Mouse (Mus musculus) left cerebral cortex, adult 2 months (tissue): ENCODE results near the gene Ptpn4. TPM values are rescaled to one million over a fixed set of nuclear protein-coding genes. Genes with fewer than 3 reads are reported as not detected.
A peak's percentile ranks its signal among the peaks of the same experiment; 100 is the strongest.

ENCODE experiments used
- DNase-seq, 2 experiments: peaks; one replicate each; pipeline ENCODE4 v3.0.0; 2021 to 2022; ENCODE audit warnings: low spot score in 2 of 2, mixed read lengths in 1 of 2; ENCODE audit errors: extremely low spot score in 1 of 2
- H3K27ac ChIP-seq: fragments of 200-600 bp; 2 replicates; pipeline ENCODE4 v1.8.1; 2022
- H3K4me3 ChIP-seq: fragments of 200-600 bp; 2 replicates; pipeline ENCODE4 v1.8.1; 2022
- CTCF ChIP-seq: fragments of 200-600 bp; IDR thresholded peaks from 2 replicates; pipeline ENCODE4 v1.8.1; 2022; ENCODE audit warnings: antibody characterized with exemption, mild to moderate bottlenecking, moderate library complexity
- intact Hi-C: fragments of 180-260 bp; cut with DNase I; formaldehyde crosslinking; loops from one replicate; pipeline ENCODE4 v1.15.1; 2025
- total RNA-seq, 2 experiments: library from RNA; stranded (reverse); gene quantifications; 2 replicates each; pipeline ENCODE4 v1.2.3; 2021

Ptpn4 gene
- total RNA-seq, 2 experiments from 2014 or later = 86.6 to 93.4 TPM

GRCm38 (mm10) chr1:119666904-119667303, 170.5 kb downstream of the Ptpn4 start:
- Histone ChIP-seq H3K27ac (no peak overlapping the region), H3K4me3 (no peak overlapping the region)
- TF ChIP-seq CTCF = no peak
- no peak for DNase-seq
- intact Hi-C loops = no loop called here

- TF ChIP-seq CTCF = peak; percentile 39
- Histone ChIP-seq H3K27ac (no peak overlapping the region), H3K4me3 (no peak overlapping the region)
- DNase-seq = no peak
- intact Hi-C loops = no loop called here
Measured at GRCm38 (mm10) chr1:119654307-119654706, 183.1 kb downstream of the Ptpn4 start.

- intact Hi-C loops = no loop called here
- no peak for DNase-seq
- no peak for TF ChIP-seq CTCF
Measured at GRCm38 (mm10) chr1:119650386-119650785, 187.0 kb downstream of the Ptpn4 start.

GRCm38 (mm10) chr1:119649627-119650026, 187.8 kb downstream of the Ptpn4 start:
- intact Hi-C loops = no loop called here
- TF ChIP-seq CTCF = no peak

More at GRCm38 (mm10) chr1:119650386-119650785, 187.0 kb downstream of the Ptpn4 start:
- Histone ChIP-seq H3K27ac (no peak overlapping the region), H3K4me3 (no peak overlapping the region)

GRCm38 (mm10) chr1:119648205-119649111, 189.0 kb downstream of the Ptpn4 start, which contains the start of gene Epb41l5:
TSS of gene Epb41l5 (minus strand) at chr1:119649000.
- intact Hi-C loops = no loop called here
- Histone ChIP-seq H3K4me3 (peak within 1 kb of the TSS; percentile 77), H3K27ac (peak within 1 kb of the TSS; percentile 40; the same call in 1 of the 2 replicates)
- TF ChIP-seq CTCF = no peak; the same call in 1 of the 2 replicates
- peak; percentile 60 to 64 for DNase-seq

More at GRCm38 (mm10) chr1:119649627-119650026, 187.8 kb downstream of the Ptpn4 start:
- no peak for DNase-seq
- Histone ChIP-seq H3K4me3 (no peak overlapping the region), H3K27ac (no peak overlapping the region)

GRCm38 (mm10) chr1:119646356-119646755, 191.1 kb downstream of the Ptpn4 start:
- intact Hi-C loops = no loop called here
- no peak overlapping the region for H3K27ac ChIP-seq
- DNase-seq = no peak
- H3K4me3 ChIP-seq = no peak overlapping the region
- no peak for TF ChIP-seq CTCF

GRCm38 (mm10) chr1:119642367-119642766, 195.0 kb downstream of the Ptpn4 start:
- no peak for DNase-seq
- Histone ChIP-seq H3K27ac (no peak overlapping the region), H3K4me3 (no peak overlapping the region)
- no peak for TF ChIP-seq CTCF
- intact Hi-C loops = no loop called here

GRCm38 (mm10) chr1:119641090-119641812, 196.2 kb downstream of the Ptpn4 start:
- no peak for TF ChIP-seq CTCF
- no peak overlapping the region for H3K27ac ChIP-seq
- no peak for DNase-seq
- no peak overlapping the region for H3K4me3 ChIP-seq
- intact Hi-C loops = no loop called here

- Histone ChIP-seq H3K4me3 (no peak overlapping the region), H3K27ac (no peak overlapping the region)
- intact Hi-C loops = no loop called here
- TF ChIP-seq CTCF = no peak
- DNase-seq = no peak
Measured at GRCm38 (mm10) chr1:119640006-119640405, 197.4 kb downstream of the Ptpn4 start.

- no peak for TF ChIP-seq CTCF
- Histone ChIP-seq H3K4me3 (no peak overlapping the region), H3K27ac (no peak overlapping the region)
- intact Hi-C loops = no loop called here
- DNase-seq = no peak
Measured at GRCm38 (mm10) chr1:119637188-119638023, 200.0 kb downstream of the Ptpn4 start.

- intact Hi-C loops = no loop called here
- no peak overlapping the region for H3K27ac ChIP-seq
- H3K4me3 ChIP-seq = no peak overlapping the region
- no peak for DNase-seq
- no peak for TF ChIP-seq CTCF
Measured at GRCm38 (mm10) chr1:119634746-119635145, 202.7 kb downstream of the Ptpn4 start.

- Histone ChIP-seq H3K4me3 (no peak overlapping the region), H3K27ac (no peak overlapping the region)
- no peak for DNase-seq
- intact Hi-C loops = no loop called here
- TF ChIP-seq CTCF = no peak
Measured at GRCm38 (mm10) chr1:119630428-119630827, 207.0 kb downstream of the Ptpn4 start.
